Mouse (Mus musculus) hindlimb bud, embryonic 11.5 days (tissue): ENCODE data around the gene Zfp422.

Source experiments
- DNase-seq: peaks from one replicate; pipeline ENCODE4 v3.0.0-alpha.2; 2012; ENCODE audit warnings: low read depth, low spot score; ENCODE audit errors: extremely low spot score

The Zfp422 gene

GRCm38 (mm10) chr6:116584095-116584494 is 44.7 kb downstream of the Zfp422 start, which contains the start of gene Olfr215:
Gene Olfr215 (minus strand): TSS chr6:116584195.
- DNase-seq, result no peak
